Mouse (Mus musculus) right cerebral cortex, adult 18-20 months (tissue): ENCODE results near the gene Cxcr2.

Experiments used
- DNase-seq: peaks from one replicate; pipeline ENCODE4 v3.0.0; 2022; ENCODE audit warnings: mixed read lengths

Cxcr2 gene

GRCm38 (mm10) chr1:74153461-74154184 is at the start of gene Cxcr2:
TSS of gene Cxcr2 (plus strand) at chr1:74153989.
- no peak for DNase-seq

DNA sequence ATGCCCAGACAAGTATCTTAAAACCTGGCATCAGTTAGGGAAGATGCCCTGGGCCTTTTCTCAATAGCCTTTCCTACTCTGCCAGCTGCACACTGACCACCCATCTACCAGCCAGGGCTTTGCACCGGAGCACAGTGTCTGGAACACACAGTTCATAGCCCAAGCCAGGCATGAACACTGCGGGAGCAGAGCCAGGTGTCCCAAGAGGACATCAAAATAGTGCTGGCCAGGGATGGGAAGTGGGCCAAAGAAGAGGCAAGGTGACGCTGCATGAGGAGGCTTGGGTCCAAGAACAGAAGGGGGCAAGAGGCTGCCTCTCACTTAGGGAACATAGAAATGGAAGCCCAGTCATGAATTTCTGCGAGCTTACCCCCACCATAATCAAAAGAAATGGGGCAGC is 48.1 kb upstream of the Cxcr2 start:
- no peak for DNase-seq

GRCm38 (mm10) chr1:74106214-74106613 is 47.6 kb upstream of the Cxcr2 start:
- no peak for DNase-seq

- DNase-seq = no peak
These were observed 45.7 kb upstream of the Cxcr2 start for GRCm38 (mm10) chr1:74107931-74108618.

DNA sequence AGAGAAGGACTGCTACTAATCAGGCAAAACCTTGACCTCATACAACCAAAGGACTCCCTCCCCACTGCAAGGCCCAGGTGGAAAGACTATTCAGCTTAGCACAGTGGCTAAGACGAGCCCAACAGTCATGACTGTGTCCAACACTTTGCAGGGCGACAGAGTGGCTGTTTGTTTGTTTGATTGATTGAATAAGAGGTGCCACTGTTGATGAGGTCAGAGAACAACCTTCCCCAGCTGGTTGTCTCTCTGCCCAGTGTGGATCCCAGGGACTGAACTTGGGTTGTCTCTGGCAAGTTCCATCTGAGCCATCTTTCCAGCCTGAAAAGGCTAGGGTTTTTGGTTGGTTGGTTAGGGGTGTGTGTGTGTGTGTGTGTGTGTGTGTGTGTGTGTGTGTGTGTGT is 44.1 kb upstream of the Cxcr2 start:
- no peak for DNase-seq

- no peak for DNase-seq
These were observed 42.7 kb upstream of the Cxcr2 start for GRCm38 (mm10) chr1:74110932-74111695.

- no peak for DNase-seq
These were observed 42.1 kb upstream of the Cxcr2 start for GRCm38 (mm10) chr1:74111696-74112030.

DNA sequence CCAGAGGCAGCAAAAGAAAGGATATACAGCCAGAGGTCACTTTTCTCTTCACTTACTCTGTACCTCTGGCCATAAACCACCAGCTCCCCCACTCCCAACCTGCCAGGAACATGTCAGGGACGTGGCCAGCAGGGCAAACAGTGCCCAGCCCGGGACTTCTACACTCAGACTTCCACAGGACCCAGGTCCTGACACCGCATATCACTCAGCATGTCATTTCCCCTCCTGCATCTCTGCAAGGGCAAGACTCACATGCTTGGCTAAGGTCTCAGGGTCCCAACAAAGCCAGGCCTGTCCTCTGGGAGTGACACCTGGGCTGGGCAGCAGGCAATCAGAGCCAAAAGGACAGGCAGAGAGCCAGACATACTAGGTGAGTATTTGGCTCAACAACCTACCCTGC is 40.7 kb upstream of the Cxcr2 start:
- no peak for DNase-seq

GRCm38 (mm10) chr1:74117876-74118275 is 35.9 kb upstream of the Cxcr2 start:
- no peak for DNase-seq

GRCm38 (mm10) chr1:74119115-74119514 is 34.7 kb upstream of the Cxcr2 start:
- DNase-seq = no peak

DNA sequence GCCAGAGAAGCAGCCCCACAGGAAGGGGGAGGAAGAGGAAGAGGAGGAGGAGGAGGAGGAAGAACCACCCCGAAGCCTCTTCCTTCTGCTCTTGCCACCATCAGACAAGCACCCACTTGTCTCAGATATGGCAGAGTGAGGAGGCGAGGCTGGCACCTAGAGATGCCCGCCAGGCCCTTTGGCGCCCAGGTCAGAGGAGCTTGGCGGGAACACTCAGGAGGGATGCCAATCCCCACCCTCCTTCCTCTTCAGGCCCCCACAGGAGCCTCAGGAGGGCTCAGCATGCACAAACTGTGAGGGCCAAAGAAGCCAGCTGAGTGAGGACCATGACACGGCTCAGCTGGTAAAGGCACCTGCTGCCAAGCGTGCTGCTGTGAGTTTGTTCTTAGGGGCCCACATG is 32.7 kb upstream of the Cxcr2 start:
- no peak for DNase-seq

DNA sequence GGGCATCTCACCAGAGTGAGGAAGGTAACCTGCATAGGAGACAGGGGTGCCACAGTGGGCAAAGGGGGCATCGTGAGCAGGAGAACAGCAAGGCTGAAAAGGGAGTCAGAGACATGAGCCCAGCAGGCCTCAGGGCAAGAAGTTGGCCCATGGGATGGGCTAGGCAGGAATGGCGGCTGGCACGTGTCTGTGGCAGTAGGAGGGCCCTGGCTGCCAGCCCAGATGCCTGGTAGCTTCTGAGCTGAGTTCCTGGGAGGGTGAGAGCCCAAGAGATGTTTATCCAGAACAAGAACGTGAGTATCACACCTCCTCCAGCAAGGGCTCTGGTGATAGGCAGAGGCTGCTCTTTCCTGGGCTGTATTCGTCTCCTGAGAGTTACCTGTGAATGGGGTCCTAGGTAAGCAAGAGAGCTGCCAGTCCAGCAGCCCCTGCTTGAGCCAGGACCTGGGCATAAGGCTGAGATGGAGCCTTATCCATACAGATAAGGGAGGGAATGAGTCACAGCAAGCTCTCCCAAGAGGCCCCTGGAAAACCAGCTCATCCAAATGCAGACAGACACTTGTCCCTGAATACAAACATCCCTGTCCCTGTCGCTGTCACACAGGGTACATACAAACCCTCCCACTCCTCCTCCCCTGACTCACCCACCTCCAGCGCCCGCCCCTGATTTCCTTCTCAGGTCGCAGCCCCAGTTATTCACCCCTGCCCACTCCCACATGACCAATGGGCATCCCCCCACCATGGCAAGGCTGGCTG is 31.8 kb upstream of the Cxcr2 start:
- peak; percentile 55 for DNase-seq

- no peak for DNase-seq
These were observed 30.6 kb upstream of the Cxcr2 start for GRCm38 (mm10) chr1:74123215-74123614.

GRCm38 (mm10) chr1:74124021-74124981 is 29.5 kb upstream of the Cxcr2 start, which contains the start of gene Tns1:
TSS of gene Tns1 (minus strand) at chr1:74124449.
- DNase-seq = no peak

- DNase-seq = peak; percentile 63
These were observed 28.7 kb upstream of the Cxcr2 start, which contains the start of gene Rufy4 for GRCm38 (mm10) chr1:74124991-74125552. TSS of gene Rufy4 (plus strand) at chr1:74125541.

GRCm38 (mm10) chr1:74130883-74131659 is 22.7 kb upstream of the Cxcr2 start:
- no peak for DNase-seq

- DNase-seq = no peak
These were observed 21.8 kb upstream of the Cxcr2 start for GRCm38 (mm10) chr1:74132011-74132410.

DNA sequence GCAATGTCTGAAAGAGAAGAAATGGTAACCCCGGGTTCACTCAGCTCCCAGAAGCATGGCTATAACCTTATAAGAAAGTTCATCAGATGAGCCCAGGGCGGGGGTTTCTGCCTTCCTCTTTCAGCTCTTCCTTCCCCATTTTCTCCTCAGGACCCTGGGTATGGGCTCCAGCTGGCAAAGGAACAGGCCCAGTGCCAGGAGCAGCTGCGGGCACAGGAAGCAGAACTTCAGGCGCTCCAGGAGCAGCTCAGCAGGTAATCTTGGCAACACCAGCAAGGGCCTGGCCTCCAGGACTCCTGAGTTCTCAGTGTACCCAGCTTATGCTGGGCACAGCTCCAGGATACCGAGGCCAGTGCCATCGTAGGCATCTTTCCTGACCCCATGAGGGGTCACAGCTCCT is 19.8 kb upstream of the Cxcr2 start:
- no peak for DNase-seq

GRCm38 (mm10) chr1:74135326-74135950 is 18.4 kb upstream of the Cxcr2 start:
- DNase-seq = no peak

DNA sequence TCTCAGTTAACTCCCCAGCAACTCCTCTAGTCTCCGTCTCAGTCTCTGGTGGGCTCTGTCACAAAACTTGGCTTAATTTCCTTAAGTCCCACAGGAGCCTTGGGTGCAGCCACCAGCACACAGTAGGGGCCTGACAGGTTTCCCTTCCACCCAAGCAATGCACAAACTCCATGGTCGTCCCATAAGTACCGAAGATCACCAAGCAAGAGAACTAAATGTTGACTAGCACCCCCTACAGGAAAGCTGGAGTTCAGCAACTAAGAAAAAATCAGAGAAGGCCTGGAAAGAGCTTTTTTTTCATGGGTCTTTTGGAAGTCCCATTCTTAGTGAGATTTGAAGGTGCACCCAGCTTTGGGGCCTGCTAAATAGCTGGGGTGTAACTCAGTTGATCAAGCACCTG is 14.4 kb upstream of the Cxcr2 start:
- DNase-seq = no peak
